Mouse (Mus musculus): ENCODE measurements around the gene Ints11. TPM values are rescaled to one million over a fixed set of nuclear protein-coding genes. Genes with fewer than 3 reads are reported as not detected.

Ints11 gene
- polyA plus RNA-seq, 2 experiments, result 22.1 to 34.6 TPM

DNA sequence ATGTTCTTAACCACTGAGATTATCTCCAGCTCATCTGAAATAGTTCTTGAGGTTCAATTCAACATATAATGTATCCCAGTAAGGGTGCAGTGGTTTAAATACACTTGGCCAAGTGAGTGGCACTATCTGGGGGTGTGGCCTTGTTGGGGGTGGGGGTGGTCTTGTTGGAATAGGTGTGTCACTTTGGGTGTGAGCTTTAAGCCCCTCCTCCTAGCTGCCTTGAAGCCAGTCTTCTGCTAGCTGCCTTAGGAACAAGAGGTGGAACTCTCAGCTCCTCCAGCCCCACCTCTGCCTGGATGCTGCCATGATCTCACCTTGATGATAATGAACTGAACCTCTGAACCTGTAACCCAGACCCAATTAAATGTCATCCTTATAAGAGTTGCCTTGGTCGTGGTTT lies 62.7 kb downstream of the Ints11 start:
- Histone ChIP-seq H3K27ac (no peak overlapping the region), H3K4me3 (ENCODE audit: insufficient read depth in 1 of 2, low read depth in 2 of 2, low read length in 2 of 2) (no peak overlapping the region), H3K9me3 (ENCODE audit: control insufficient read depth, low read length) (no peaks in the 10 kb centered on the region), H3K4me2 (ENCODE audit: low read depth) (no peak overlapping the region), H3K27me3 (ENCODE audit: control insufficient read depth, insufficient read depth, low read length) (no peaks in the 10 kb centered on the region), H3K4me1 (replicated peaks; ENCODE audit: control insufficient read depth in 2 of 2, insufficient read depth in 2 of 2, low read length in 1 of 2) (no peaks in the 10 kb centered on the region), H3K36me3 (replicated peaks; ENCODE audit: control insufficient read depth, insufficient read depth, low read depth) (no peaks in the 10 kb centered on the region), H3K9ac (replicated peaks) (no peak overlapping the region)
- ATAC-seq (ENCODE audit: insufficient read depth) (no peak), DNase-seq (ENCODE audit: low read depth in 3 of 3, low spot score in 3 of 3) (peak in 1 of 3 experiments; percentile 19)
- WGBS (ENCODE audit: insufficient replicate concordance), result 35% methylated on average over 1 of the region's 1 CpGs
- no peak for TF ChIP-seq EP300 (IDR thresholded peaks at IDR 0.05; ENCODE audit: low read depth)

Small RNA genes lying within 50 kb of the gene (microRNA-seq; reads per million reads assigned to microRNA genes)
- not detected for gene Gm22991

Other genes starting within 250 kb of the Ints11 start
- 12.6 and 21.4 TPM in 2 replicates for gene Cdk11b, start 244.7 kb upstream of the Ints11 start, polyA plus RNA-seq (2012; rRNA removed)
- 16.3 and 19.4 TPM in 2 replicates for gene Cdk11b, start 244.7 kb upstream of the Ints11 start, polyA plus RNA-seq (2014; fragmentation: Nextera tagmentation; extraction: Ambion mirVana)
- not detected in 2 replicates for gene Gm10563, start 224.1 kb upstream of the Ints11 start, polyA plus RNA-seq (2012; rRNA removed)
- not detected in 2 replicates for gene Gm10563, start 224.1 kb upstream of the Ints11 start, polyA plus RNA-seq (2014; fragmentation: Nextera tagmentation; extraction: Ambion mirVana)
- 3.4 and 5.4 TPM in 2 replicates for gene Mmp23, start 216.2 kb upstream of the Ints11 start, polyA plus RNA-seq (2012; rRNA removed)
- 2.8 TPM in 2 replicates for gene Mmp23, start 216.2 kb upstream of the Ints11 start, polyA plus RNA-seq (2014; fragmentation: Nextera tagmentation; extraction: Ambion mirVana)
- 4.8 and 4.9 TPM in 2 replicates for gene Mib2, start 200.3 kb upstream of the Ints11 start, polyA plus RNA-seq (2012; rRNA removed)
- gene Mib2, start 200.3 kb upstream of the Ints11 start, polyA plus RNA-seq (2014; fragmentation: Nextera tagmentation; extraction: Ambion mirVana), result 1.8 and 1.9 TPM in 2 replicates
- 0.58 and 0.87 TPM in 2 replicates for gene Fndc10, start 175.2 kb upstream of the Ints11 start, polyA plus RNA-seq (2012; rRNA removed)
- 0.10 and 0.15 TPM in 2 replicates for gene Fndc10, start 175.2 kb upstream of the Ints11 start, polyA plus RNA-seq (2014; fragmentation: Nextera tagmentation; extraction: Ambion mirVana)
- gene Ssu72, start 164.7 kb upstream of the Ints11 start, polyA plus RNA-seq (2012; rRNA removed), result 38.6 and 39.5 TPM in 2 replicates
- gene Ssu72, start 164.7 kb upstream of the Ints11 start, polyA plus RNA-seq (2014; fragmentation: Nextera tagmentation; extraction: Ambion mirVana), result 53.9 and 56.9 TPM in 2 replicates
- 0.06 and 0.17 TPM in 2 replicates for gene Tmem240, start 134.7 kb upstream of the Ints11 start, polyA plus RNA-seq (2012; rRNA removed)
- gene Tmem240, start 134.7 kb upstream of the Ints11 start, polyA plus RNA-seq (2014; fragmentation: Nextera tagmentation; extraction: Ambion mirVana), result 0.06 TPM in 1 of 2 replicates, not detected in the other
- 28.7 and 41.8 TPM in 2 replicates for gene Atad3a, start 108.5 kb upstream of the Ints11 start, polyA plus RNA-seq (2012; rRNA removed)
- gene Atad3a, start 108.5 kb upstream of the Ints11 start, polyA plus RNA-seq (2014; fragmentation: Nextera tagmentation; extraction: Ambion mirVana), result 31.2 and 38.7 TPM in 2 replicates
- gene Vwa1, start 94.8 kb upstream of the Ints11 start, polyA plus RNA-seq (2012; rRNA removed), result 0.13 and 0.15 TPM in 2 replicates
- 0.14 and 0.19 TPM in 2 replicates for gene Vwa1, start 94.8 kb upstream of the Ints11 start, polyA plus RNA-seq (2014; fragmentation: Nextera tagmentation; extraction: Ambion mirVana)
- 0.28 and 0.32 TPM in 2 replicates for gene Tmem88b, start 83.7 kb upstream of the Ints11 start, polyA plus RNA-seq (2012; rRNA removed)
- 0.04 and 0.11 TPM in 2 replicates for gene Tmem88b, start 83.7 kb upstream of the Ints11 start, polyA plus RNA-seq (2014; fragmentation: Nextera tagmentation; extraction: Ambion mirVana)
- gene Ankrd65, start 79.1 kb upstream of the Ints11 start, polyA plus RNA-seq (2012; rRNA removed), result 0.02 and 0.03 TPM in 2 replicates
- gene Ankrd65, start 79.1 kb upstream of the Ints11 start, polyA plus RNA-seq (2014; fragmentation: Nextera tagmentation; extraction: Ambion mirVana), result not detected in 2 replicates
- 41.6 and 62.8 TPM in 2 replicates for gene Mrpl20, start 66.7 kb upstream of the Ints11 start, polyA plus RNA-seq (2012; rRNA removed)
- gene Mrpl20, start 66.7 kb upstream of the Ints11 start, polyA plus RNA-seq (2014; fragmentation: Nextera tagmentation; extraction: Ambion mirVana), result 197 and 200 TPM in 2 replicates
- 43.3 and 65.8 TPM in 2 replicates for gene Ccnl2, start 57.1 kb upstream of the Ints11 start, polyA plus RNA-seq (2012; rRNA removed)
- 51.2 and 57.2 TPM in 2 replicates for gene Ccnl2, start 57.1 kb upstream of the Ints11 start, polyA plus RNA-seq (2014; fragmentation: Nextera tagmentation; extraction: Ambion mirVana)
- 67.4 and 77.0 TPM in 2 replicates for gene Aurkaip1, start 38.3 kb upstream of the Ints11 start, polyA plus RNA-seq (2012; rRNA removed)
- gene Aurkaip1, start 38.3 kb upstream of the Ints11 start, polyA plus RNA-seq (2014; fragmentation: Nextera tagmentation; extraction: Ambion mirVana), result 117 and 120 TPM in 2 replicates
- gene Mxra8, start 29.9 kb upstream of the Ints11 start, polyA plus RNA-seq (2012; rRNA removed), result 5.4 and 6.2 TPM in 2 replicates
- gene Mxra8, start 29.9 kb upstream of the Ints11 start, polyA plus RNA-seq (2014; fragmentation: Nextera tagmentation; extraction: Ambion mirVana), result 3.9 and 4.9 TPM in 2 replicates
- gene Dvl1, start 22.1 kb upstream of the Ints11 start, polyA plus RNA-seq (2012; rRNA removed), result 20.9 and 24.5 TPM in 2 replicates
- gene Dvl1, start 22.1 kb upstream of the Ints11 start, polyA plus RNA-seq (2014; fragmentation: Nextera tagmentation; extraction: Ambion mirVana), result 2.8 and 3.9 TPM in 2 replicates
- gene Tas1r3, start 6.2 kb upstream of the Ints11 start, polyA plus RNA-seq (2012; rRNA removed), result 0.08 and 0.09 TPM in 2 replicates
- 0.04 and 0.06 TPM in 2 replicates for gene Tas1r3, start 6.2 kb upstream of the Ints11 start, polyA plus RNA-seq (2014; fragmentation: Nextera tagmentation; extraction: Ambion mirVana)
- gene Cptp, start 106 bp upstream of the Ints11 start, polyA plus RNA-seq (2012; rRNA removed), result 5.6 and 6.6 TPM in 2 replicates
- gene Cptp, start 106 bp upstream of the Ints11 start, polyA plus RNA-seq (2014; fragmentation: Nextera tagmentation; extraction: Ambion mirVana), result 7.6 and 9.4 TPM in 2 replicates
- gene Pusl1, start 22.2 kb downstream of the Ints11 start, polyA plus RNA-seq (2012; rRNA removed), result 16.8 and 19.4 TPM in 2 replicates
- gene Pusl1, start 22.2 kb downstream of the Ints11 start, polyA plus RNA-seq (2014; fragmentation: Nextera tagmentation; extraction: Ambion mirVana), result 12.9 and 14.9 TPM in 2 replicates
- gene Acap3, start 22.3 kb downstream of the Ints11 start, polyA plus RNA-seq (2012; rRNA removed), result 9.4 and 9.6 TPM in 2 replicates
- gene Acap3, start 22.3 kb downstream of the Ints11 start, polyA plus RNA-seq (2014; fragmentation: Nextera tagmentation; extraction: Ambion mirVana), result 4.7 and 5.5 TPM in 2 replicates
- gene Ube2j2, start 74.3 kb downstream of the Ints11 start, polyA plus RNA-seq (2012; rRNA removed), result 19.9 and 36.9 TPM in 2 replicates
- gene Ube2j2, start 74.3 kb downstream of the Ints11 start, polyA plus RNA-seq (2014; fragmentation: Nextera tagmentation; extraction: Ambion mirVana), result 61.5 and 62.3 TPM in 2 replicates
- 37.4 and 43.2 TPM in 2 replicates for gene C1qtnf12, start 92.8 kb downstream of the Ints11 start, polyA plus RNA-seq (2012; rRNA removed)
- 85.1 and 96.2 TPM in 2 replicates for gene C1qtnf12, start 92.8 kb downstream of the Ints11 start, polyA plus RNA-seq (2014; fragmentation: Nextera tagmentation; extraction: Ambion mirVana)
- gene B3galt6, start 123.1 kb downstream of the Ints11 start, polyA plus RNA-seq (2012; rRNA removed), result 2.8 and 2.9 TPM in 2 replicates
- gene B3galt6, start 123.1 kb downstream of the Ints11 start, polyA plus RNA-seq (2014; fragmentation: Nextera tagmentation; extraction: Ambion mirVana), result 3.7 TPM in 2 replicates
- 20.1 and 26.8 TPM in 2 replicates for gene Sdf4, start 123.3 kb downstream of the Ints11 start, polyA plus RNA-seq (2012; rRNA removed)
- gene Sdf4, start 123.3 kb downstream of the Ints11 start, polyA plus RNA-seq (2014; fragmentation: Nextera tagmentation; extraction: Ambion mirVana), result 72.1 and 79.4 TPM in 2 replicates
- 1.0 and 1.8 TPM in 2 replicates for gene Tnfrsf4, start 144.3 kb downstream of the Ints11 start, polyA plus RNA-seq (2012; rRNA removed)
- gene Tnfrsf4, start 144.3 kb downstream of the Ints11 start, polyA plus RNA-seq (2014; fragmentation: Nextera tagmentation; extraction: Ambion mirVana), result 0.13 TPM in 2 replicates
- gene Tnfrsf18, start 156.6 kb downstream of the Ints11 start, polyA plus RNA-seq (2012; rRNA removed), result 0.39 and 0.92 TPM in 2 replicates
- gene Tnfrsf18, start 156.6 kb downstream of the Ints11 start, polyA plus RNA-seq (2014; fragmentation: Nextera tagmentation; extraction: Ambion mirVana), result 0.39 and 0.53 TPM in 2 replicates
- gene Ttll10, start 189.9 kb downstream of the Ints11 start, polyA plus RNA-seq (2012; rRNA removed), result 0.42 and 0.71 TPM in 2 replicates
- 0.28 and 0.38 TPM in 2 replicates for gene Ttll10, start 189.9 kb downstream of the Ints11 start, polyA plus RNA-seq (2014; fragmentation: Nextera tagmentation; extraction: Ambion mirVana)
- gene 9430015G10Rik, start 240.4 kb downstream of the Ints11 start, polyA plus RNA-seq (2012; rRNA removed), result 15.6 and 16.4 TPM in 2 replicates
- 8.7 and 10.5 TPM in 2 replicates for gene 9430015G10Rik, start 240.4 kb downstream of the Ints11 start, polyA plus RNA-seq (2014; fragmentation: Nextera tagmentation; extraction: Ambion mirVana)

All from liver, embryonic 14.5 days (tissue).